Mouse (Mus musculus) megakaryocyte-erythroid progenitor cell, adult 5-6 weeks (primary cell): Measurements from ENCODE around the gene Txnrd1. TPM values are rescaled to one million over a fixed set of nuclear protein-coding genes. Genes with fewer than 3 reads are reported as not detected.

Source experiments
- ATAC-seq: replicated peaks from 2 replicates; pipeline ENCODE4 v1.8.0; 2016; ENCODE audit warnings: mild to moderate bottlenecking, inconsistent platforms; ENCODE audit not compliant: severe bottlenecking, poor library complexity, low FRiP score, low TSS enrichment
- total RNA-seq, 2 experiments: library from RNA; stranded (forward) in 1 of 2; stranded (reverse) in 1 of 2; fragments of 200-1000, 215-1000 nt in 1 of 2; fragments of >200 nt in 1 of 2; fragmentation: Nextera tagmentation in 1 of 2; gene quantifications; 2 replicates each; pipeline ENCODE4 v1.2.3; 2014 to 2017

Gene Txnrd1
- total RNA-seq, 2 experiments from 2014 or later, result 49.0 to 94.7 TPM

- peak; percentile 77 for ATAC-seq
Observed at GRCm38 (mm10) chr10:82814096-82814970, 19.4 kb upstream of the Txnrd1 start.

- no peak for ATAC-seq
Observed at GRCm38 (mm10) chr10:82816441-82816840, 17.3 kb upstream of the Txnrd1 start.

- ATAC-seq, result no peak
Observed at GRCm38 (mm10) chr10:82817514-82817913, 16.2 kb upstream of the Txnrd1 start.

GRCm38 (mm10) chr10:82817936-82818335 lies 15.8 kb upstream of the Txnrd1 start:
- ATAC-seq, result no peak

GRCm38 (mm10) chr10:82818661-82819060 lies 15.1 kb upstream of the Txnrd1 start:
- ATAC-seq, result no peak

- no peak for ATAC-seq
Observed at GRCm38 (mm10) chr10:82823108-82823778, 10.5 kb upstream of the Txnrd1 start.

- no peak for ATAC-seq
Observed at GRCm38 (mm10) chr10:82823779-82824177, 10.0 kb upstream of the Txnrd1 start.

- ATAC-seq, result no peak
Observed at GRCm38 (mm10) chr10:82824541-82824940, 9.2 kb upstream of the Txnrd1 start.

- ATAC-seq, result no peak
Observed at GRCm38 (mm10) chr10:82826516-82826915, 7.2 kb upstream of the Txnrd1 start.

- ATAC-seq, result no peak
Observed at GRCm38 (mm10) chr10:82835898-82836297, 2.1 kb downstream of the Txnrd1 start.

GRCm38 (mm10) chr10:82838390-82838789 lies 4.6 kb downstream of the Txnrd1 start:
- ATAC-seq, result no peak

- ATAC-seq, result no peak
Observed at GRCm38 (mm10) chr10:82844090-82844489, 10.3 kb downstream of the Txnrd1 start.

- no peak for ATAC-seq
Observed at GRCm38 (mm10) chr10:82844731-82845130, 11.0 kb downstream of the Txnrd1 start.

GRCm38 (mm10) chr10:82847821-82848459 lies 14.2 kb downstream of the Txnrd1 start:
- no peak for ATAC-seq

- no peak for ATAC-seq
Observed at GRCm38 (mm10) chr10:82849686-82850353, 16.1 kb downstream of the Txnrd1 start.

GRCm38 (mm10) chr10:82850354-82850752 lies 16.6 kb downstream of the Txnrd1 start:
- no peak for ATAC-seq

- no peak for ATAC-seq
Observed at GRCm38 (mm10) chr10:82851751-82852150, 18.0 kb downstream of the Txnrd1 start.

- no peak for ATAC-seq
Observed at GRCm38 (mm10) chr10:82858032-82858680, 24.4 kb downstream of the Txnrd1 start.
